ENCODE assay signal across 20 mouse cellular contexts in genomic region chr1:193252616-193253015, GRCm38 (mm10). TPM values are rescaled to one million over a fixed set of nuclear protein-coding genes. Genes with fewer than 3 reads are reported as not detected.
DNase-seq lines count a peak whose midpoint lies in the region; ATAC-seq and TF ChIP-seq lines count a peak whose summit lies in the region.
"Had no signal": no experiment of that assay in that cellular context is flagged by ENCODE, and none has a peak within 500 bp of the region (broad histone marks: within the 10 kb centered on the region; RNA-seq: fewer than 3 reads in every experiment).

No protein-coding gene starts in this region.

- peak overlapping the region; percentile 21; the same call in 1 of the 2 replicates for H3K27ac ChIP-seq in gastrocnemius, adult 2 months
- no peak overlapping the region for H3K27ac ChIP-seq in kidney, embryonic 14.5 days (ENCODE audit: low read depth, low read length)
- H3K27ac ChIP-seq in neural tube, embryonic 15.5 days (replicated peaks) = peak overlapping the region; percentile 38; the same call in 1 of the 2 replicates
- H3K27ac ChIP-seq: forebrain, embryonic 10.5 days; hindbrain, embryonic 12.5 days; midbrain, embryonic 15.5 days had no signal

- no peaks in the 10 kb centered on the region for H3K27me3 ChIP-seq in kidney, embryonic 14.5 days (ENCODE audit: control insufficient read depth, insufficient read depth, low read length)
- H3K27me3 ChIP-seq in neural tube, embryonic 15.5 days (replicated peaks) = no peaks in the 10 kb centered on the region
- H3K27me3 ChIP-seq: hindbrain, embryonic 12.5 days; midbrain, embryonic 15.5 days had no signal

- DNase-seq in gastrocnemius, adult 2 months = no peak
- no peak for DNase-seq in gastrocnemius, postnatal 4 days (ENCODE audit: low spot score in 2 of 2)
- DNase-seq in kidney, adult 8-10 months = no peak
- DNase-seq in neural tube, embryonic 10.5 days (ENCODE audit: extremely low spot score, low spot score) = no peak
- no peak for DNase-seq in retina, embryonic 14.5 days (ENCODE audit: low spot score)
- DNase-seq: adrenal gland, postnatal 10 days; cerebellum, adult 9-10 months; forebrain, postnatal 0 days; gastrocnemius, postnatal 36 days; kidney, postnatal 36 days; lung, postnatal 4 days had no signal

- no peaks in the 10 kb centered on the region for H3K36me3 ChIP-seq in kidney, embryonic 14.5 days (ENCODE audit: control insufficient read depth, insufficient read depth, low read length)
- no peaks in the 10 kb centered on the region for H3K36me3 ChIP-seq in neural tube, embryonic 15.5 days
- H3K36me3 ChIP-seq: forebrain, embryonic 10.5 days; hindbrain, embryonic 12.5 days; midbrain, embryonic 15.5 days had no signal

- no peak overlapping the region for H3K4me3 ChIP-seq in gastrocnemius, adult 2 months
- H3K4me3 ChIP-seq in kidney, embryonic 14.5 days (ENCODE audit: low read length) = no peak overlapping the region
- H3K4me3 ChIP-seq in neural tube, embryonic 15.5 days (replicated peaks) = no peak overlapping the region
- H3K4me3 ChIP-seq: forebrain, embryonic 10.5 days; hindbrain, embryonic 12.5 days; midbrain, embryonic 15.5 days had no signal

- WGBS in kidney, embryonic 14.5 days = 8% methylated on average over 5 of the region's 5 CpGs
- 23% methylated on average over 5 of the region's 5 CpGs for WGBS in neural tube, embryonic 15.5 days

- H3K4me2 ChIP-seq in kidney, embryonic 14.5 days (replicated peaks; ENCODE audit: low read depth, low read length) = no peak overlapping the region
- H3K4me2 ChIP-seq in neural tube, embryonic 15.5 days = peak overlapping the region; percentile 5; the same call in 1 of the 2 replicates
- H3K4me2 ChIP-seq: hindbrain, embryonic 12.5 days; midbrain, embryonic 15.5 days had no signal

- intact Hi-C loops in gastrocnemius, adult 2 months (cut with DNase I) = loop anchor here (5.0 kb wide), 1 partner anchor 45 kb away; the partner anchor contains the start of gene Lamb3

- TF ChIP-seq CTCF in gastrocnemius, adult 2 months (IDR thresholded peaks at IDR 0.05) = no peak

- peaks cover 4% of the 10 kb centered on the region; the same call in 1 of the 2 replicates for H3K4me1 ChIP-seq in kidney, embryonic 14.5 days (ENCODE audit: control insufficient read depth, insufficient read depth, low read length)
- H3K4me1 ChIP-seq in neural tube, embryonic 15.5 days = peaks cover 8% of the 10 kb centered on the region
- H3K4me1 ChIP-seq: forebrain, embryonic 10.5 days; hindbrain, embryonic 12.5 days; midbrain, embryonic 15.5 days had no signal

- no peaks in the 10 kb centered on the region for H3K9me3 ChIP-seq in kidney, embryonic 14.5 days (ENCODE audit: control insufficient read depth, low read length)
- no peaks in the 10 kb centered on the region for H3K9me3 ChIP-seq in neural tube, embryonic 15.5 days (replicated peaks)
- H3K9me3 ChIP-seq: forebrain, embryonic 10.5 days; hindbrain, embryonic 12.5 days; midbrain, embryonic 15.5 days had no signal

- ATAC-seq in kidney, embryonic 14.5 days (ENCODE audit: low FRiP score, low TSS enrichment) = peak; percentile 56; the same call in 1 of the 2 replicates
- ATAC-seq in neural tube, embryonic 15.5 days (ENCODE audit: low FRiP score) = no peak
- no peak for ATAC-seq in cerebellum, adult (ENCODE audit: insufficient number of reproducible peaks, low FRiP score, low TSS enrichment)
- ATAC-seq: inflammation-experienced regulatory T-cells, adult 6 months; midbrain, embryonic 15.5 days had no signal

- H3K9ac ChIP-seq in kidney, embryonic 14.5 days (ENCODE audit: low read depth, low read length) = no peak overlapping the region
- no peak overlapping the region for H3K9ac ChIP-seq in neural tube, embryonic 15.5 days (replicated peaks)
- H3K9ac ChIP-seq: forebrain, postnatal 0 days; hindbrain, embryonic 12.5 days; midbrain, embryonic 15.5 days had no signal

RNA-seq across cellular contexts. Expression of gene Hsd11b1, which starts 11.3 kb away (rescaled TPM):
- total RNA-seq in gastrocnemius, adult 2 months (2021) = 1 to 10 TPM; 5.8 to 7.0 TPM
- total RNA-seq in gastrocnemius, postnatal 4 days (2021) = 1 to 10 TPM; 3.7 to 3.9 TPM
- 0.46 and 1.6 TPM in 2 replicates for polyA plus RNA-seq in kidney, embryonic 14.5 days (2014; fragmentation: Nextera tagmentation; extraction: Ambion mirVana)
- polyA plus RNA-seq in neural tube, embryonic 15.5 days (2015; fragmentation: Nextera tagmentation; extraction: Ambion mirVana) = 0.36 and 2.8 TPM in 2 replicates
- total RNA-seq: megakaryocyte-erythroid progenitor cell, adult 5-6 weeks had no signal
- polyA plus RNA-seq: embryonic facial prominence, embryonic 11.5 days; midbrain, embryonic 15.5 days had no signal

RNA-seq across cellular contexts. Expression of gene G0s2, which starts 20.4 kb away (rescaled TPM):
- 10 to 100 TPM; 18.7 to 29.3 TPM for total RNA-seq in gastrocnemius, adult 2 months (2021)
- total RNA-seq in gastrocnemius, postnatal 4 days (2021) = 10 to 100 TPM; 45.2 to 61.4 TPM
- 17.9 and 26.5 TPM in 2 replicates for polyA plus RNA-seq in kidney, embryonic 14.5 days (2014; fragmentation: Nextera tagmentation; extraction: Ambion mirVana)
- polyA plus RNA-seq in neural tube, embryonic 15.5 days (2015; fragmentation: Nextera tagmentation; extraction: Ambion mirVana) = 9.9 and 14.1 TPM in 2 replicates
- total RNA-seq: megakaryocyte-erythroid progenitor cell, adult 5-6 weeks had no signal

RNA-seq across cellular contexts. Expression of gene Lamb3, which starts 45.1 kb away (rescaled TPM):
- total RNA-seq in gastrocnemius, adult 2 months (2021) = 1 to 10 TPM; 3.7 to 5.4 TPM
- 1 to 10 TPM; 2.0 to 4.5 TPM for total RNA-seq in gastrocnemius, postnatal 4 days (2021)
- polyA plus RNA-seq in kidney, embryonic 14.5 days (2014; fragmentation: Nextera tagmentation; extraction: Ambion mirVana) = 0.29 and 0.49 TPM in 2 replicates
- 0.59 and 3.8 TPM in 2 replicates for polyA plus RNA-seq in neural tube, embryonic 15.5 days (2015; fragmentation: Nextera tagmentation; extraction: Ambion mirVana)
- total RNA-seq: megakaryocyte-erythroid progenitor cell, adult 5-6 weeks had no signal

RNA-seq across cellular contexts. Expression of gene Traf3ip3, which starts 51.1 kb away (rescaled TPM):
- 1 to 10 TPM in 1 of 2 experiments, under 1 TPM in 1; 0.48 to 1.2 TPM for total RNA-seq in gastrocnemius, adult 2 months (2021)
- total RNA-seq in gastrocnemius, postnatal 4 days (2021) = 10 to 100 TPM; 77.1 to 86.9 TPM
- polyA plus RNA-seq in kidney, embryonic 14.5 days (2014; fragmentation: Nextera tagmentation; extraction: Ambion mirVana) = 0.50 and 1.6 TPM in 2 replicates
- polyA plus RNA-seq in neural tube, embryonic 15.5 days (2015; fragmentation: Nextera tagmentation; extraction: Ambion mirVana) = 3.8 and 15.9 TPM in 2 replicates
